Mouse (Mus musculus) G1E (cell line): Measurements from ENCODE around the gene Med24. TPM values are rescaled to one million over a fixed set of nuclear protein-coding genes. Genes with fewer than 3 reads are reported as not detected.

Source experiments
- ATAC-seq: 2 replicates; pipeline ENCODE4 v1.8.0; 2016; ENCODE audit warnings: mild to moderate bottlenecking; ENCODE audit not compliant: insufficient number of reproducible peaks, poor library complexity, low FRiP score, severe bottlenecking; ENCODE audit errors: extremely low read depth
- DNase-seq: peaks from one replicate; pipeline ENCODE4 v3.0.0; 2012; ENCODE audit warnings: low spot score
- H3K27me3 ChIP-seq: 2 replicates; pipeline ENCODE4 v1.6.1; 2012; ENCODE audit warnings: mild to moderate bottlenecking, low read length, inconsistent platforms; ENCODE audit not compliant: insufficient read depth
- H3K36me3 ChIP-seq: replicated peaks from 2 replicates; pipeline ENCODE3; 2012; ENCODE audit warnings: mild to moderate bottlenecking, inconsistent platforms
- H3K4me1 ChIP-seq: 2 replicates; pipeline ENCODE4 v1.6.1; 2012; ENCODE audit warnings: low read depth, low read length, inconsistent platforms, mixed read lengths; ENCODE audit not compliant: insufficient read depth
- H3K4me3 ChIP-seq: 2 replicates; pipeline ENCODE4 v1.5.1; 2012; ENCODE audit warnings: low read depth, mild to moderate bottlenecking, inconsistent platforms, low read length, moderate library complexity, mixed read lengths
- H3K9me3 ChIP-seq: replicated peaks from 2 replicates; pipeline ENCODE4 v1.6.1; 2012; ENCODE audit warnings: inconsistent platforms
- CTCF ChIP-seq: IDR thresholded peaks from 2 replicates; pipeline ENCODE4 v1.5.1; 2012; ENCODE audit warnings: low read depth, low read length, inconsistent platforms, mixed read lengths
- GATA1 ChIP-seq: IDR thresholded peaks from 2 replicates; pipeline ENCODE4 v1.6.1; 2012; ENCODE audit warnings: borderline replicate concordance, low read length, inconsistent platforms, mixed read lengths
- GATA2 ChIP-seq: IDR thresholded peaks from 2 replicates; pipeline ENCODE4 v1.6.1; 2012; ENCODE audit warnings: low read depth, low read length, inconsistent platforms, borderline replicate concordance
- POLR2AphosphoS5 ChIP-seq: IDR thresholded peaks from 2 replicates; pipeline ENCODE4 v1.6.1; 2012; ENCODE audit warnings: low read depth, low read length, inconsistent platforms; ENCODE audit not compliant: insufficient replicate concordance
- TAL1 ChIP-seq: conservative IDR thresholded peaks from 2 replicates; pipeline ENCODE4 v1.6.1; 2012; ENCODE audit warnings: low read depth, low read length, inconsistent platforms, mixed read lengths
- polyA plus RNA-seq: library from polyadenylated mRNA; stranded (reverse); fragments of >175 nt; gene quantifications from 2 replicates; pipeline ENCODE4 v1.2.3, GENCODE M21; 2012
- total RNA-seq, 2 experiments: library from RNA; stranded (forward) in 1 of 2; stranded (reverse) in 1 of 2; fragments of 200-1000 nt in 1 of 2; fragments of >200 nt in 1 of 2; fragmentation: Nextera tagmentation in 1 of 2; gene quantifications; 2 replicates each; pipeline ENCODE4 v1.2.3; 2014 to 2017

Med24 gene
- total and polyA plus RNA-seq, 3 experiments, result 37.8 to 95.6 (median 83.8) TPM

DNA sequence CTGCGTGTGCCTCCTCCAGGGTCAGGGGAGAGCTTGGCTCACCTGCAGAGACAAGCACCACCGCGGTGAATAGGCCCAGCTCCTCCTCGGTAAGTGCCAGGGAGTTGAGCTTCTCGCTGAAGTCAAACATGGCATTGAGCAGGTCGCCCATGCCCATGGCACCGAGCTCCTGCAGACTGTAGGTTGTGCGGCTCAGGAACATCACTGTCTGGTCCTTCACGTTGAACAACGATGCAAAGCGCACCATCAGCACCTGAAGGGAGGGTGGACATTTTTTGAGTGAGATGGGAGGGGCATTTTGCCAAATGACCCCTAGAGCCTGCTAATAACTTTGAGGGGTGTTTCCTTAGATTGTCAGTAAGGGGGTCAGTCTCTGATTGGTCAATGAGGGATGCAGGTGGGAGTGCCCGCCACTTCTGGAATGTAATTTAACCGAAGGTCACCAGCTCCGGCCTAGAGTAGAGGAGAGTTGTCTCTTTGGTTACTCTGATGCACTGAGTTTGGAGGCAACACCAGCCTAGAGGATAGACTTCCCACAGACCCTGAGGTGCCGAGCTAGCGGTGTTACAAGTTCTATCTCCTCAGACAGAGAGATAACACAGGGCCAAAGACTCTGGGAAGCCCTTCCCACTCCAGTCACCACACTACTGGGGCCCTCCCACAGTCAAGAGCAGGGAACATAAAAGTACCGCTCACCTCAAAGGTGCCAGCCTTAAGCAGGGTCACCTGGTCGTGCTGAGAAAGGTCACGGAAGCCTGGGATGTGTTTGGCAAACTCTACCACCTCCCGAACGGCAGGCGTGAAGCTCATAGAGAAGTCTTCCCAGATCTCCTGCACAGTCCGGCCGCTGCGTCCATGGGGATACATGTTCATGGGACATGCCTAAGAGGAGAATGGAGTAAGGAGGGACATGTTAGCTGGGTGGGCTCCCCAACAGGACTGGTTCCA, 40.0 kb upstream of the Med24 start:
- TF ChIP-seq GATA1 (no peak), CTCF (no peak), GATA2 (no peak), POLR2AphosphoS5 (no peak), TAL1 (no peak)
- Histone ChIP-seq H3K36me3 (peaks cover 64% of the 10 kb centered on the region), H3K9me3 (no peaks in the 10 kb centered on the region), H3K4me3 (peak overlapping the region; percentile 73; the same call in 1 of the 2 replicates), H3K4me1 (peaks cover 96% of the 10 kb centered on the region), H3K27me3 (no peaks in the 10 kb centered on the region; the same call in 1 of the 2 replicates)
- ATAC-seq (no peak), DNase-seq (no peak)

GRCm38 (mm10) chr11:98768127-98769006, 39.1 kb upstream of the Med24 start:
- DNase-seq (peak; percentile 54), ATAC-seq (peak; percentile 62)
- Histone ChIP-seq H3K27me3 (no peaks in the 10 kb centered on the region; the same call in 1 of the 2 replicates), H3K4me1 (peaks cover 97% of the 10 kb centered on the region), H3K9me3 (no peaks in the 10 kb centered on the region), H3K4me3 (peak overlapping the region; percentile 73), H3K36me3 (peaks cover 73% of the 10 kb centered on the region)
- TF ChIP-seq POLR2AphosphoS5, result no peak

- H3K27me3 ChIP-seq, result no peaks in the 10 kb centered on the region; the same call in 1 of the 2 replicates
- no peaks in the 10 kb centered on the region for H3K9me3 ChIP-seq
- H3K4me3 ChIP-seq, result peak overlapping the region; percentile 73
- H3K4me1 ChIP-seq, result peaks cover 97% of the 10 kb centered on the region
- TF ChIP-seq GATA2 (no peak), TAL1 (no peak), POLR2AphosphoS5 (no peak), CTCF (no peak), GATA1 (no peak)
- ATAC-seq, result no peak
- DNase-seq, result no peak
- peaks cover 80% of the 10 kb centered on the region for H3K36me3 ChIP-seq
Measured at GRCm38 (mm10) chr11:98767713-98768112, 38.5 kb upstream of the Med24 start.

DNA sequence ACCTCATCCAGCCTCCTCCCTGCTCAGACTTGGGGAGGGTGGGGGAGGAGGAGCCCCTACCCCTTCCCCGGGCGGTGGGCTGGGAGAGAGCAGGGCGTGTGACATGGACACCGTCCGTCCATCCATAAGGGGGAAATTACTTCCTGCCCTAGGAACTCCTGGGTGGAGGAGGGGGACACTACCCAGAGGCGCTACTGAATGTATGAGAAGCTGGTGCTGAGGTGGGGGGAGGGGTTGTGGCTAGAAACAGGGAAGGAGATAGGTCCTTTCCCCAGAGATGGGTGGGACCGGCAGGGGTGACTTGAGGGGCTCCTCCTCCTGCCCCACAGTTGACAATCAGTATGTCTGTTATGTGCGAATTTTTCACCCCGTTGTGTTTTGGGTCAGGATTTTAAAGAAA, 38.0 kb upstream of the Med24 start:
- H3K4me1 ChIP-seq, result peaks cover 97% of the 10 kb centered on the region
- no peaks in the 10 kb centered on the region for H3K9me3 ChIP-seq
- no peaks in the 10 kb centered on the region; the same call in 1 of the 2 replicates for H3K27me3 ChIP-seq
- TF ChIP-seq GATA1 (no peak), GATA2 (no peak), TAL1 (no peak), POLR2AphosphoS5 (no peak), CTCF (no peak)
- peaks cover 84% of the 10 kb centered on the region for H3K36me3 ChIP-seq
- DNase-seq, result peak; percentile 88
- ATAC-seq, result peak; percentile 75
- peak overlapping the region; percentile 67 for H3K4me3 ChIP-seq

DNA sequence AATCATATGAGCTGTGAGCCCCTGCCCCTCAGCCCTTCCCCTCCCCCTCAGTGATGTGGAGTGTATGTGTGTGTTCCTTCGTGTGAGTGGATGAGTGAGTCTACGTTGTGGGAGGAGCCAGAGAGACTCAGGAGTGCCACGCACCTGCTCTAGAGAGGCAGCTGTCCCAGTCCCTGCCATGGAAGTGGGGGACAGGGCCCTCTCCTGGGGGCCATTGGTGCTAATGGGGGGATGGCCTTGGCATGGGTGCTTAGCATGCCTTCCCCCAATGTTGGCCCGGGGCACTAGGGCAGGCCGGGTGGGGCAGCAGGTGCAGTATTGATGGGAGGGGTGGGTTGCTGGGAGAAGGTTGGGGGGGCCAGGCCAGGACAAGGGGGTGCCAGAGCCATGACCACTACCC, 37.6 kb upstream of the Med24 start:
- ATAC-seq, result no peak
- Histone ChIP-seq H3K9me3 (no peaks in the 10 kb centered on the region), H3K36me3 (peaks cover 87% of the 10 kb centered on the region), H3K4me1 (peaks cover 97% of the 10 kb centered on the region), H3K4me3 (peak overlapping the region; percentile 67), H3K27me3 (no peaks in the 10 kb centered on the region; the same call in 1 of the 2 replicates)
- no peak for DNase-seq
- no peak for TF ChIP-seq TAL1
- TF ChIP-seq GATA1, result no peak

- Histone ChIP-seq H3K4me3 (peak overlapping the region; percentile 67; the same call in 1 of the 2 replicates), H3K36me3 (peaks cover 87% of the 10 kb centered on the region), H3K4me1 (peaks cover 95% of the 10 kb centered on the region)
Measured at GRCm38 (mm10) chr11:98766346-98766745, 37.1 kb upstream of the Med24 start.

More at GRCm38 (mm10) chr11:98766346-98766745, 37.1 kb upstream of the Med24 start:
- H3K9me3 ChIP-seq, result no peaks in the 10 kb centered on the region
- DNase-seq (no peak), ATAC-seq (no peak)
- TF ChIP-seq TAL1, result no peak
- no peak for TF ChIP-seq GATA2
- TF ChIP-seq CTCF, result no peak
- no peak for TF ChIP-seq GATA1
- no peak for TF ChIP-seq POLR2AphosphoS5
- H3K27me3 ChIP-seq, result no peaks in the 10 kb centered on the region; the same call in 1 of the 2 replicates
